Mouse (Mus musculus): ENCODE results near the gene Erc1. TPM values are rescaled to one million over a fixed set of nuclear protein-coding genes. Genes with fewer than 3 reads are reported as not detected.

The Erc1 gene
- polyA plus RNA-seq, 1 experiment: 4.7 TPM

- 2% methylated on average over 14 of the region's 14 CpGs for WGBS
- DNase-seq (ENCODE audit: low read depth, low spot score): no peak
Observed at GRCm38 (mm10) chr6:119544518-119544864, 303.5 kb downstream of the Erc1 start.

- no peak for DNase-seq (ENCODE audit: low read depth, low spot score)
- 2% methylated on average over 115 of the region's 120 CpGs for WGBS
Observed at GRCm38 (mm10) chr6:119543803-119544517, 304.0 kb downstream of the Erc1 start, which contains the start of gene Wnt5b. TSS of gene Wnt5b (minus strand) at chr6:119544347.

GRCm38 (mm10) chr6:119543456-119543802 lies 304.5 kb downstream of the Erc1 start:
- no peak for DNase-seq (ENCODE audit: low read depth, low spot score)
- WGBS: 2% methylated on average over 30 of the region's 30 CpGs

- WGBS: 81% methylated on average over 12 of the region's 12 CpGs
- DNase-seq (ENCODE audit: low read depth, low spot score): no peak
Observed at GRCm38 (mm10) chr6:119535867-119536266, 312.1 kb downstream of the Erc1 start.

- 67% methylated on average over 9 of the region's 9 CpGs for WGBS
- DNase-seq (ENCODE audit: low read depth, low spot score): no peak
Observed at GRCm38 (mm10) chr6:119533170-119533709, 314.7 kb downstream of the Erc1 start.

- DNase-seq (ENCODE audit: low read depth, low spot score): no peak
- 94% methylated on average over 3 of the region's 3 CpGs for WGBS
Observed at GRCm38 (mm10) chr6:119529659-119530058, 318.3 kb downstream of the Erc1 start.

- DNase-seq (ENCODE audit: low read depth, low spot score): no peak
- 64% methylated on average over 5 of the region's 5 CpGs for WGBS
Observed at GRCm38 (mm10) chr6:119526498-119526897, 321.5 kb downstream of the Erc1 start.

- no peak for DNase-seq (ENCODE audit: low read depth, low spot score)
- 53% methylated on average over 3 of the region's 3 CpGs for WGBS
Observed at GRCm38 (mm10) chr6:119521931-119522391, 326.0 kb downstream of the Erc1 start.

GRCm38 (mm10) chr6:119521482-119521900 lies 326.5 kb downstream of the Erc1 start:
- DNase-seq (ENCODE audit: low read depth, low spot score): no peak
- 80% methylated on average over 3 of the region's 3 CpGs for WGBS

Other genes starting within 250 kb of the Erc1 start
- 14.1 and 22.4 TPM in 2 replicates for gene Rad52, start 54.5 kb upstream of the Erc1 start, polyA plus RNA-seq (2012; rRNA removed)
- gene Wnk1, start 190.5 kb upstream of the Erc1 start, polyA plus RNA-seq (2012; rRNA removed): 32.8 and 50.3 TPM in 2 replicates
- 0.34 TPM in 1 of 2 replicates, not detected in the other for gene Ninj2, start 245.2 kb upstream of the Erc1 start, polyA plus RNA-seq (2012; rRNA removed)

Data from large intestine, adult 2 months (tissue).